Mouse (Mus musculus): ENCODE measurements around the gene Lnx2.

Gene Lnx2

DNA sequence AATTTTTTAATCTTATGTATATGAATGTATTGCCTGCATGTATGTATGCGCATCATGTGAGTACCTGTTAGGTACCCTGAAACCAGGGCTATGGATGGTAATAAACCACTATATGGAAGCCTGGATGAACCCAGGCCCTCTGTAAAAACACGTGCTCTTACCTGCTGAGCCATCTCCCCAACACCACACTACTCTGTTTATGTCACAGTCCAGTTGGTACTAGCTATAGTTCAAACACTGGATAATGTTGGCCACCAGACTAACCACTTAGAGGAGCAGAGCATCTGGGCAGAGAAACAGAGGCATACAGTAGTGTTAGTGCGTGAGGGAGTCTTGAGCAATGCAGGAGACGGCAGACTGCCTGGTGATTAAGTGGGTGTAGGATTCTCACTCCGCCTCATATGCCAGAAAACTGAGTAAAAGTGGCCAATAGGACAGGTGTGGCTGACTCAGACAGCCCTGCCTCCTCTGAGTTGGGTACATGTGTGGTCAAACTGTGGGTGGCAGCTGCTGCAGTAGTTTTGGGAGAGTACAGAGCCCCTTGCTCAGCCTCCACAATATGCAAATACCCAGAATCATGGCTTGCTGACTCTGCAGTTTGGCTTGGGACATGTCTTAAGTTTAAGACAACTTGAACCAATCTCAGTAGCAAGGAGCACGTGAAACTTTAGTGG is 20.7 kb downstream of the Lnx2 start:
- in situ Hi-C loops (cut with MboI; ENCODE audit: low pct_unique_long_range_greater_than_20kb in 1 of 2, low sequenced_read_pairs in 2 of 2, unreplicated experiment in 1 of 2) = no loop called here

- in situ Hi-C loops (cut with MboI; ENCODE audit: low pct_unique_long_range_greater_than_20kb in 1 of 2, low sequenced_read_pairs in 2 of 2, unreplicated experiment in 1 of 2) = no loop called here
These were observed 21.6 kb downstream of the Lnx2 start for GRCm38 (mm10) chr5:147054747-147055270.

DNA sequence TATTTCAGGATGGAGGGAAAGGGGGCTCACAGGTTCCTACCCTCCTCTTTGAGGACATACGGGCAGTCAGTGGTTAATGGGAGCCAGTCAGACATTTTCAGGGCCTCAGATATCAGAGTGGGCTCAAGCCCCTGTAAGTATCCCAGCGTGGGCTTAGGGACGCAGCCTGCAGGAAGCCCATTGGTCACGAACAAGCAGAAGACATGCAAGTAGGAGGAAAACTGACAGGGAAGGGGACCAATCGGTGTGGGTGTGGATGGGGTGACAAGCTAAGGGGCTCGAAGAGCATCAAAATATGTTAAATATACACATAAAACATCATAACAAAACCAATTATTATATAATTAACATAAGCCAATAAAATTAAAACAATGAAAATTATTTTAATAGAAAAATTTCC is 22.1 kb downstream of the Lnx2 start:
- in situ Hi-C loops (cut with MboI; ENCODE audit: low pct_unique_long_range_greater_than_20kb in 1 of 2, low sequenced_read_pairs in 2 of 2, unreplicated experiment in 1 of 2) = no loop called here

GRCm38 (mm10) chr5:147053481-147053880 is 22.9 kb downstream of the Lnx2 start:
- in situ Hi-C loops (cut with MboI; ENCODE audit: low pct_unique_long_range_greater_than_20kb in 1 of 2, low sequenced_read_pairs in 2 of 2, unreplicated experiment in 1 of 2) = no loop called here

DNA sequence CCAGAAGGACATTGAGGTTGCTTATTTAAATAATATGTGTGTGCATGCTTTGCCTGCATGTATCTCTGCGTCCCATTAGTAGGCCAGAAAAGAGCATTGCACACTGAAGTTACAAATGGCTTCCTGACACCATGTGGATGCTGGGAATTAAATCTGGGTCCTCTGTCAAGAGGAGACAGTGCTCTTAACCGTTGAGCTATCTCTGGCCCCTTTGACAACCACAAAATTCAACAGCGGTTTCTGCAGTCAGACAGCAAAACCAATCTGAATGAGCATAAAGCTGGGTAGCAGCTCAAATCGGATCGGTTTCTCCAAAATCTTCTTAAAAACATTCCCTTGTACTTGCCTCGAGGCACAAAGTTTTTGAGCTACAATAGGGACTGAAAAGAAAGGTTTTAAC is 23.3 kb downstream of the Lnx2 start:
- in situ Hi-C loops (cut with MboI; ENCODE audit: low pct_unique_long_range_greater_than_20kb in 1 of 2, low sequenced_read_pairs in 2 of 2, unreplicated experiment in 1 of 2) = no loop called here

DNA sequence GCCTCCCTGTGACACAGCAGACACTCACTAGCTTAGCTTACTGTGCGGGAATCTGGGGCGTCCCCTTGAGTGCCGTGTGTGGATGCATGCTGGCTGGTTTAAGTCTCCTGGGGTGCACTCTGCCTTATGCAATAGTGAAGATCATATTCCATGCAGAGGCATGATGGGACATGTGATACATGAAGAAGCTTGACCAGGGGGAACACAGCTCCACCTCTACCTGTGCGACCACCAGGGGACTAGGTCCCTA is 24.2 kb downstream of the Lnx2 start:
- in situ Hi-C loops (cut with MboI; ENCODE audit: low pct_unique_long_range_greater_than_20kb in 1 of 2, low sequenced_read_pairs in 2 of 2, unreplicated experiment in 1 of 2) = no loop called here

GRCm38 (mm10) chr5:147051500-147052308 is 24.7 kb downstream of the Lnx2 start:
- in situ Hi-C loops (cut with MboI; ENCODE audit: low pct_unique_long_range_greater_than_20kb in 1 of 2, low sequenced_read_pairs in 2 of 2, unreplicated experiment in 1 of 2) = no loop called here

DNA sequence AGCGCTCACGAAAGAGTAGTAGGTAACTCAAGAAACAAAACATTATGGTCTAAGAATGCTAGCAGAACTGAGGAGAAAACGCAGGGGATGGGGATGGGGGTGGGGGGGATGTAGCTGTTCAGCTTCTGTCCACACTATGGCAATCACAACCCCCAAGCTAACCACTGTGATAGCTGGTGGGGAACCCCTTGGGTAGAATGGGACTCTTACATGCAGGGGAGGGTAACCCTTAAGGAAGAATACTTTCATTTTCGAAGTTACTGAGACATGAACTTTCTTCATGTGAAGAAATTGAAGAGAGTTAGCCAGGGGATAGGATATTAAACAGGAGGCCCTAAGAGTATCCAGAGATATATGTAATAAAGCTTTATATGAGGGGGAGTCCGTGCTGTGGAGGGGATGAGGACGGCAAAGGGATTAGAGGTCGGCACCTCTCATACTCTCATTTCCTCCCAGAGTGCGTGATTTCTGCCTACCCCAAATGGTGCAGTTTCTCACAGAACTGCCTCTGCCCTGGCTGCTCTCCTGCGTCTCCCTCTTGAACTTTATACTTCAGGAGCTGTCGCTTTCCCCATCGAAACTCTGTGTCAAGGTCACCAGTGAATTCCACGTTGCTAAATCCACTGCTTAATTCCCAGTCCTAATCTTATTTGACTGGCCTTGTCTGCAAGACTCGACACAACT is 25.4 kb downstream of the Lnx2 start:
- in situ Hi-C loops (cut with MboI; ENCODE audit: low pct_unique_long_range_greater_than_20kb in 1 of 2, low sequenced_read_pairs in 2 of 2, unreplicated experiment in 1 of 2) = no loop called here

DNA sequence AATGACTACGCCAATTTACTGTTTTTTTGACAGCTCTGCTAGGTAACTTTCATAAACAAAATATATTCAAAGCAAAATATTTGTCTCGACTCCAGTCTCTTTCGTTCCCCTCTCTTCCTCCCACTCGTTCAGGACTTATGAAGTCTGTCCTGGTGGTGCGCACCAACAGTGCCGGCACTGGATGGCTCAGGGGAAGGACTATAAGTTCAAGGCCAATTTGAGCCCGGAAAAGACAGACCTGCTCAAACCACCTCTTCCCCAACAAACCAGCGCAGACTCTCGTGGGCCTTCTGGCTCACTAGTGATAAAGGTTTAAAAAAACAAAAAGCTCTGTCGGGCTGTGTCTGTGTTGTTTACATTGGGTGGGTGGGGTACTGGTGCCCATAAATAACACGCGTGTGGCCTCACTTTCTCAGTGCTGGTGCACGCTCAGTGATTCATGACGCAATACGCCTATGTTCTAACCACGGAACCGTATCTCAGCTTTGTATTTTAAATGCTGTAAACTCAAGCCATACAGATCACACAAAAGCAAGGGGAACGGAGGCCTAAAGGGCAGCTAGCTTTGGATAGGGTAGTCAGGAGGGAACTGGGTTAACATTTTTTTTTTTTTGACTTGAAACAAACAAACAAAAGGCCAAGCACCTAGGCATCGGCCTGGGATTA is 26.7 kb downstream of the Lnx2 start:
- in situ Hi-C loops (cut with MboI; ENCODE audit: low pct_unique_long_range_greater_than_20kb in 1 of 2, low sequenced_read_pairs in 2 of 2, unreplicated experiment in 1 of 2) = no loop called here

- in situ Hi-C loops (cut with MboI; ENCODE audit: low pct_unique_long_range_greater_than_20kb in 1 of 2, low sequenced_read_pairs in 2 of 2, unreplicated experiment in 1 of 2) = no loop called here
These were observed 30.5 kb downstream of the Lnx2 start for GRCm38 (mm10) chr5:147045929-147046328.

GRCm38 (mm10) chr5:147045311-147045710 is 31.1 kb downstream of the Lnx2 start:
- in situ Hi-C loops (cut with MboI; ENCODE audit: low pct_unique_long_range_greater_than_20kb in 1 of 2, low sequenced_read_pairs in 2 of 2, unreplicated experiment in 1 of 2) = no loop called here

GRCm38 (mm10) chr5:147043240-147043844 is 33.0 kb downstream of the Lnx2 start:
- in situ Hi-C loops (cut with MboI; ENCODE audit: low pct_unique_long_range_greater_than_20kb in 1 of 2, low sequenced_read_pairs in 2 of 2, unreplicated experiment in 1 of 2) = no loop called here

GRCm38 (mm10) chr5:147041965-147042937 is 34.1 kb downstream of the Lnx2 start:
- in situ Hi-C loops (cut with MboI; ENCODE audit: low pct_unique_long_range_greater_than_20kb in 1 of 2, low sequenced_read_pairs in 2 of 2, unreplicated experiment in 1 of 2) = no loop called here

DNA sequence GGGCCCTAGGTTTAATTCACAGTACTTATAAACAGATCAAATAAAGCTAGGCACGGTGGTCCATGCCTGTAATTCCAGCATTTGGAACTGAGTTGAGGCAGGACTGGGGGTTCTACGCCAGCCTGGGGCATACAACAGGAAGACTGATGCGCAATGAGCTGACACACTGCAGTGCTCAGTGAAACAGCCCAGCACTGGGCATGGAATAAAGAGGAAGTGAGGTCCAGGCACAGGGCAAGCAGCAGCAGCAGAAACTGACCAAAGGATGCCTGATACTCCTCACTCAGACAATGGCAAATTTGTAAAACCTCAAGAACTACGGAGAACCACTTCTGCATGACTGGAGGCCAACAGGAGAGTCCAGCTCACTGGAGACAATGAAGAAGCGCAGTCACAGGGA is 37.0 kb downstream of the Lnx2 start:
- in situ Hi-C loops (cut with MboI; ENCODE audit: low pct_unique_long_range_greater_than_20kb in 1 of 2, low sequenced_read_pairs in 2 of 2, unreplicated experiment in 1 of 2) = no loop called here

DNA sequence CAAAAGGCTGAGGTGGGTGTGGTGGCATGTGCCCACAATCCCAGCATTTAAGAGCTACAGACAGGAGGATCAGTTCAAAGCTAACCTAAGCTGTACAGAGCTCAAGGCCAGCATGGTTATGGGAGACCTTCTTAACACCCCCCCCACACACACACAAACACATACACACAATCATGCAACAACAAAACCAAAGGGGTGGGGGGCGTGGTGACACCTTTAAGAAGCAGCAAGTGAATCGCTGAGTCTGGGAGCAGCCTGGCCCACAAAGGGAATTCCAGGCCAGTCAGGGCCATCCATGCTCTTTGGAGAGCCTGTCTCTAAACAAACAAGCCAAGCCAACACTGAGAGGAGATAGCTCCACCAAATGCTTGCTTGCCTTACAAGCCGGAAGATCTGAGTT is 38.8 kb downstream of the Lnx2 start:
- in situ Hi-C loops (cut with MboI; ENCODE audit: low pct_unique_long_range_greater_than_20kb in 1 of 2, low sequenced_read_pairs in 2 of 2, unreplicated experiment in 1 of 2) = no loop called here

DNA sequence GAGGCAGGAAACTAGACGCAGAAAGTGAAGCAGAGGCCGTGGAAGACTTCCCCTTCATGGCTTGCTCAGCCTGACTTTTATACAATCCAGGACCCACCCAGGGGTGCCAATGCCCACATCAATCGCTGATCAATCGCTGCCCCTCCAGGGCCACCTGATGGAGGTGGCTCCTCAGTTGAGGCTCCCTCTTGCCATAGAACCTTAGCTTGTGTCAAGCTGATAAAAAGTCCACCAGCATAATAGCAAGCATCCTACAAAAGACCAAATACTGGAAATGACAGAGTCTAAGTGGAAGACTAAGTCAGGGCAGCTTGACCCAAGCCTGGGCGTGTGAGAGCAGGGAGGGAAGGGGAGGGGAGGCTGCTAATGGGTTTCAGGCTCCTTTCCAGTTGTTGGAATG is 39.7 kb downstream of the Lnx2 start:
- in situ Hi-C loops (cut with MboI; ENCODE audit: low pct_unique_long_range_greater_than_20kb in 1 of 2, low sequenced_read_pairs in 2 of 2, unreplicated experiment in 1 of 2) = no loop called here

GRCm38 (mm10) chr5:147036028-147036427 is 40.4 kb downstream of the Lnx2 start:
- in situ Hi-C loops (cut with MboI; ENCODE audit: low pct_unique_long_range_greater_than_20kb in 1 of 2, low sequenced_read_pairs in 2 of 2, unreplicated experiment in 1 of 2) = no loop called here

GRCm38 (mm10) chr5:147035301-147035700 is 41.1 kb downstream of the Lnx2 start:
- in situ Hi-C loops (cut with MboI; ENCODE audit: low pct_unique_long_range_greater_than_20kb in 1 of 2, low sequenced_read_pairs in 2 of 2, unreplicated experiment in 1 of 2) = no loop called here

All from mouse embryonic stem cell (cell line).